Mouse (Mus musculus) hindbrain, embryonic 10.5 days (tissue): ENCODE results near the gene Rab10. TPM values are rescaled to one million over a fixed set of nuclear protein-coding genes. Genes with fewer than 3 reads are reported as not detected.

Experiments used
- DNase-seq: peaks from one replicate; pipeline ENCODE4 v3.0.0-alpha.2; 2017; ENCODE audit warnings: low spot score
- H3K27ac ChIP-seq: fragments of 300-500 bp; sonication (generic); 2 replicates; pipeline ENCODE4 v1.5.1; 2016; ENCODE audit warnings: mild to moderate bottlenecking, moderate library complexity
- H3K27me3 ChIP-seq: fragments of 300-500 bp; sonication (generic); 2 replicates; pipeline ENCODE4 v1.6.1; 2016; ENCODE audit warnings: mild to moderate bottlenecking; ENCODE audit not compliant: poor library complexity, insufficient read depth, severe bottlenecking
- H3K36me3 ChIP-seq: fragments of 300-500 bp; sonication (generic); 2 replicates; pipeline ENCODE4 v1.6.1; 2016; ENCODE audit warnings: mild to moderate bottlenecking, moderate library complexity
- H3K4me1 ChIP-seq: fragments of 300-500 bp; sonication (generic); replicated peaks from 2 replicates; pipeline ENCODE4 v1.6.1; 2016; ENCODE audit warnings: mild to moderate bottlenecking
- H3K4me3 ChIP-seq: fragments of 300-500 bp; sonication (generic); 2 replicates; pipeline ENCODE4 v1.5.1; 2016; ENCODE audit warnings: mild to moderate bottlenecking, moderate library complexity
- H3K9me3 ChIP-seq: fragments of 300-500 bp; sonication (generic); 2 replicates; pipeline ENCODE4 v1.6.1; 2016; ENCODE audit warnings: mild to moderate bottlenecking, moderate library complexity
- WGBS: fragments of 180-500 bp; shearing (Covaris S2); methylation state at CpG from one replicate; pipeline ENCODE4 v1.1.7; 2016; 5-methylcytosine and 5-hydroxymethylcytosine counted together
- polyA plus RNA-seq: library from polyadenylated mRNA; unstranded; fragments of >200 nt; fragmentation: Nextera tagmentation; extraction: Ambion mirVana; gene quantifications from 2 replicates; pipeline ENCODE4 v1.2.1, GENCODE M21; 2016

Rab10 gene
- polyA plus RNA-seq = 81.9 and 94.4 TPM in 2 replicates

- 0 out of 2 replicates have a peak, but pooled peaks cover 12% of the 10 kb centered on the region for H3K9me3 ChIP-seq
- peaks cover 21% of the 10 kb centered on the region for H3K4me1 ChIP-seq
- no peaks in the 10 kb centered on the region for H3K27me3 ChIP-seq
- H3K27ac ChIP-seq = peak within 1 kb of the TSS; percentile 98
- peaks cover 10% of the 10 kb centered on the region for H3K36me3 ChIP-seq
- peak within 1 kb of the TSS; percentile 86 for H3K4me3 ChIP-seq
- peak; percentile 98 for DNase-seq
- under 1% methylated on average over 111 of the region's 111 CpGs for WGBS
These were observed at the start of gene Rab10 for GRCm38 (mm10) chr12:3309391-3310320. TSS of gene Rab10 (minus strand) at chr12:3309969.

- no peak overlapping the region for H3K4me3 ChIP-seq
- H3K9me3 ChIP-seq = no peaks in the 10 kb centered on the region
- WGBS = 34% methylated on average over 3 of the region's 3 CpGs
- DNase-seq = peak; percentile 58
- H3K36me3 ChIP-seq = no peaks in the 10 kb centered on the region
- H3K27ac ChIP-seq = no peak overlapping the region
- no peaks in the 10 kb centered on the region for H3K4me1 ChIP-seq
- no peaks in the 10 kb centered on the region for H3K27me3 ChIP-seq
These were observed 49.5 kb upstream of the Rab10 start for GRCm38 (mm10) chr12:3359302-3359701.

GRCm38 (mm10) chr12:3356824-3357223 is 47.1 kb upstream of the Rab10 start:
- no peak overlapping the region for H3K4me3 ChIP-seq
- no peak for DNase-seq
- no peak overlapping the region for H3K27ac ChIP-seq
- H3K27me3 ChIP-seq = no peaks in the 10 kb centered on the region
- no peaks in the 10 kb centered on the region for H3K9me3 ChIP-seq
- 63% methylated on average over 16 of the region's 16 CpGs for WGBS
- no peaks in the 10 kb centered on the region for H3K36me3 ChIP-seq
- H3K4me1 ChIP-seq = no peaks in the 10 kb centered on the region

GRCm38 (mm10) chr12:3355068-3355467 is 45.3 kb upstream of the Rab10 start:
- no peaks in the 10 kb centered on the region for H3K4me1 ChIP-seq
- H3K27me3 ChIP-seq = no peaks in the 10 kb centered on the region
- 84% methylated on average over 8 of the region's 8 CpGs for WGBS
- no peak overlapping the region for H3K4me3 ChIP-seq
- no peak overlapping the region for H3K27ac ChIP-seq
- no peak for DNase-seq
- no peaks in the 10 kb centered on the region; the same call in 1 of the 2 replicates for H3K9me3 ChIP-seq
- H3K36me3 ChIP-seq = no peaks in the 10 kb centered on the region

GRCm38 (mm10) chr12:3352216-3352615 is 42.4 kb upstream of the Rab10 start:
- Histone ChIP-seq H3K36me3 (no peaks in the 10 kb centered on the region), H3K27ac (no peak overlapping the region), H3K27me3 (no peaks in the 10 kb centered on the region), H3K9me3 (no peaks in the 10 kb centered on the region; the same call in 1 of the 2 replicates), H3K4me1 (no peaks in the 10 kb centered on the region), H3K4me3 (no peak overlapping the region)
- WGBS = 81% methylated on average over 6 of the region's 6 CpGs
- no peak for DNase-seq

GRCm38 (mm10) chr12:3350136-3350535 is 40.4 kb upstream of the Rab10 start:
- 77% methylated on average over 5 of the region's 5 CpGs for WGBS
- DNase-seq = no peak
- Histone ChIP-seq H3K27ac (no peak overlapping the region), H3K4me3 (no peak overlapping the region), H3K27me3 (no peaks in the 10 kb centered on the region), H3K36me3 (no peaks in the 10 kb centered on the region), H3K9me3 (peaks cover 3% of the 10 kb centered on the region; the same call in 1 of the 2 replicates), H3K4me1 (no peaks in the 10 kb centered on the region)

GRCm38 (mm10) chr12:3349387-3349786 is 39.6 kb upstream of the Rab10 start:
- 65% methylated on average over 3 of the region's 3 CpGs for WGBS
- peaks cover 10% of the 10 kb centered on the region for H3K9me3 ChIP-seq
- no peak overlapping the region for H3K27ac ChIP-seq
- H3K4me1 ChIP-seq = no peaks in the 10 kb centered on the region
- no peaks in the 10 kb centered on the region for H3K36me3 ChIP-seq
- H3K27me3 ChIP-seq = no peaks in the 10 kb centered on the region
- DNase-seq = no peak
- no peak overlapping the region for H3K4me3 ChIP-seq

- H3K9me3 ChIP-seq = peaks cover 14% of the 10 kb centered on the region
- no peak overlapping the region for H3K4me3 ChIP-seq
- no peaks in the 10 kb centered on the region for H3K27me3 ChIP-seq
- no peak overlapping the region for H3K27ac ChIP-seq
- no peak for DNase-seq
- H3K36me3 ChIP-seq = no peaks in the 10 kb centered on the region
- no peaks in the 10 kb centered on the region for H3K4me1 ChIP-seq
These were observed 37.9 kb upstream of the Rab10 start for GRCm38 (mm10) chr12:3347682-3348081.

GRCm38 (mm10) chr12:3345038-3345437 is 35.3 kb upstream of the Rab10 start:
- no peak for DNase-seq
- H3K4me3 ChIP-seq = no peak overlapping the region
- H3K4me1 ChIP-seq = no peaks in the 10 kb centered on the region
- H3K27ac ChIP-seq = no peak overlapping the region
- 85% methylated on average over 5 of the region's 5 CpGs for WGBS
- peaks cover 18% of the 10 kb centered on the region; the same call in 1 of the 2 replicates for H3K9me3 ChIP-seq
- H3K27me3 ChIP-seq = no peaks in the 10 kb centered on the region
- no peaks in the 10 kb centered on the region for H3K36me3 ChIP-seq

GRCm38 (mm10) chr12:3344155-3344554 is 34.4 kb upstream of the Rab10 start:
- Histone ChIP-seq H3K27me3 (no peaks in the 10 kb centered on the region), H3K36me3 (no peaks in the 10 kb centered on the region), H3K27ac (no peak overlapping the region), H3K4me3 (no peak overlapping the region), H3K4me1 (no peaks in the 10 kb centered on the region), H3K9me3 (peaks cover 21% of the 10 kb centered on the region; the same call in 1 of the 2 replicates)
- no peak for DNase-seq
- 90% methylated on average over 2 of the region's 2 CpGs for WGBS

GRCm38 (mm10) chr12:3338931-3339330 is 29.2 kb upstream of the Rab10 start:
- no peaks in the 10 kb centered on the region for H3K4me1 ChIP-seq
- 84% methylated on average over 1 of the region's 1 CpGs for WGBS
- no peaks in the 10 kb centered on the region for H3K27me3 ChIP-seq
- H3K9me3 ChIP-seq = peaks cover 19% of the 10 kb centered on the region; the same call in 1 of the 2 replicates
- no peak overlapping the region for H3K4me3 ChIP-seq
- no peak overlapping the region for H3K27ac ChIP-seq
- H3K36me3 ChIP-seq = no peaks in the 10 kb centered on the region
- DNase-seq = no peak

GRCm38 (mm10) chr12:3329677-3330076 is 19.9 kb upstream of the Rab10 start:
- Histone ChIP-seq H3K36me3 (no peaks in the 10 kb centered on the region), H3K27me3 (no peaks in the 10 kb centered on the region), H3K4me1 (no peaks in the 10 kb centered on the region), H3K27ac (no peak overlapping the region), H3K4me3 (no peak overlapping the region), H3K9me3 (peaks cover 15% of the 10 kb centered on the region)
- no peak for DNase-seq
- WGBS = 77% methylated on average over 4 of the region's 4 CpGs

GRCm38 (mm10) chr12:3325232-3325631 is 15.5 kb upstream of the Rab10 start:
- Histone ChIP-seq H3K36me3 (no peaks in the 10 kb centered on the region), H3K27ac (no peak overlapping the region), H3K4me3 (no peak overlapping the region), H3K9me3 (peaks cover 10% of the 10 kb centered on the region), H3K27me3 (no peaks in the 10 kb centered on the region), H3K4me1 (no peaks in the 10 kb centered on the region)
- DNase-seq = no peak
- WGBS = 85% methylated on average over 2 of the region's 2 CpGs
